Mouse (Mus musculus) intestine, embryonic 15.5 days (tissue): ENCODE data around the gene 5730480H06Rik. TPM values are rescaled to one million over a fixed set of nuclear protein-coding genes. Genes with fewer than 3 reads are reported as not detected.

Source experiments
- ATAC-seq: fragments of 200-750 bp; cut with Nextera tagmentation; 2 replicates; pipeline ENCODE4 v1.8.0; 2017; ENCODE audit warnings: moderate TSS enrichment, moderate library complexity
- H3K27ac ChIP-seq: fragments of 300-500 bp; sonication (generic); 2 replicates; pipeline ENCODE4 v1.5.1; 2015; ENCODE audit warnings: mild to moderate bottlenecking, inconsistent platforms
- H3K27me3 ChIP-seq: fragments of 300-500 bp; sonication (generic); replicated peaks from 2 replicates; pipeline ENCODE4 v1.6.1; 2015; ENCODE audit warnings: inconsistent platforms
- H3K36me3 ChIP-seq: fragments of 300-500 bp; sonication (generic); 2 replicates; pipeline ENCODE4 v1.6.1; 2015; ENCODE audit warnings: inconsistent platforms
- H3K4me1 ChIP-seq: fragments of 300-500 bp; sonication (generic); replicated peaks from 2 replicates; pipeline ENCODE4 v1.6.1; 2015; ENCODE audit warnings: inconsistent platforms
- H3K4me2 ChIP-seq: fragments of 300-500 bp; sonication (generic); replicated peaks from 2 replicates; pipeline ENCODE4 v1.6.1; 2015; ENCODE audit warnings: mild to moderate bottlenecking, inconsistent platforms
- H3K4me3 ChIP-seq: fragments of 300-500 bp; sonication (generic); replicated peaks from 2 replicates; pipeline ENCODE4 v1.5.1; 2015; ENCODE audit warnings: inconsistent platforms
- H3K9ac ChIP-seq: fragments of 300-500 bp; sonication (generic); 2 replicates; pipeline ENCODE4 v1.6.1; 2015; ENCODE audit warnings: inconsistent platforms
- H3K9me3 ChIP-seq: fragments of 300-500 bp; sonication (generic); 2 replicates; pipeline ENCODE4 v1.6.1; 2016; ENCODE audit warnings: inconsistent platforms
- WGBS: fragments of 180-500 bp; shearing (Covaris S2); methylation state at CpG from one replicate; pipeline ENCODE4 v1.1.7; 2015; 5-methylcytosine and 5-hydroxymethylcytosine counted together
- polyA plus RNA-seq: library from polyadenylated mRNA; unstranded; fragments of >200 nt; fragmentation: Nextera tagmentation; extraction: Ambion mirVana; gene quantifications from 2 replicates; pipeline ENCODE4 v1.2.1, GENCODE M21; 2015

The 5730480H06Rik gene
- polyA plus RNA-seq, 1 experiment from 2014 or later = 22.8 TPM

- Histone ChIP-seq H3K27ac (no peak overlapping the region), H3K4me1 (no peaks in the 10 kb centered on the region), H3K4me3 (no peak overlapping the region), H3K9me3 (no peaks in the 10 kb centered on the region), H3K36me3 (no peaks in the 10 kb centered on the region), H3K4me2 (no peak overlapping the region), H3K27me3 (no peaks in the 10 kb centered on the region), H3K9ac (no peak overlapping the region)
- no peak for ATAC-seq
- WGBS = 59% methylated on average over 2 of the region's 2 CpGs
These were observed 132.5 kb downstream of the 5730480H06Rik start for GRCm38 (mm10) chr5:48460221-48460620.
